Mouse (Mus musculus): ENCODE results near the gene Gan.

DNA sequence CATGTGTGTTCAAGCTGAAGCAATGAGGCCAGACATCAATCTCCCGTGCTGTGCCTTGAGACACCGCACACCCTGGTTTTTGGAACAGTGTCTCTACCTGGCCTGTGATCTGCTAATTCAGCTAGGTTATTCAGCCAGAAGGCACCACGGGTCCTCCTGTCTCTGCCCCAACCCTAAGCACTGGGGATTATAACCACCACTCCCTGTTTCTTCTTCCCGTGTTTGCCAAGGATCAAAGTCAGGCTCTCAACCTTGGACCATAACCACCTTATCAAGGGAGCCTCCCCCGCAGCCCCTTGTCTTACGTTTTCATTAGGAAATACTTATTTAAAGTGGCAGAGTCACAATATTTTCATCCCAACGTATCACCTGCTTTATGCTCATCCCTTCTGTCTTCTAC is 41.4 kb upstream of the Gan start:
- no peak for TF ChIP-seq POLR2A (IDR thresholded peaks at IDR 0.05; ENCODE audit: borderline replicate concordance, extremely low read depth, insufficient read depth, insufficient read length, poor library complexity, severe bottlenecking)
- TF ChIP-seq CTCF (IDR thresholded peaks at IDR 0.05; ENCODE audit: borderline replicate concordance, extremely low read depth, insufficient read depth, insufficient read length): no peak

All from brain, embryonic 14.5 days (tissue).